Mouse (Mus musculus): ENCODE measurements around the gene Twsg1. TPM values are rescaled to one million over a fixed set of nuclear protein-coding genes. Genes with fewer than 3 reads are reported as not detected.
"Not testable (repeated sequence)": the region's sequence is repeated elsewhere in the genome, so short reads cannot be mapped to it uniquely, and the experiment has no call there.

Gene Twsg1
- 10 to 100 TPM; 27.1 to 27.6 TPM for total RNA-seq (2021)
- long read RNA-seq, full-length matches to known transcripts, result 38 of 44 reads
- long read RNA-seq, partial matches to known transcripts, result 2 of 44 reads
- long read RNA-seq, other reads (novel, unspliced or antisense), result 4 of 44 reads

DNA sequence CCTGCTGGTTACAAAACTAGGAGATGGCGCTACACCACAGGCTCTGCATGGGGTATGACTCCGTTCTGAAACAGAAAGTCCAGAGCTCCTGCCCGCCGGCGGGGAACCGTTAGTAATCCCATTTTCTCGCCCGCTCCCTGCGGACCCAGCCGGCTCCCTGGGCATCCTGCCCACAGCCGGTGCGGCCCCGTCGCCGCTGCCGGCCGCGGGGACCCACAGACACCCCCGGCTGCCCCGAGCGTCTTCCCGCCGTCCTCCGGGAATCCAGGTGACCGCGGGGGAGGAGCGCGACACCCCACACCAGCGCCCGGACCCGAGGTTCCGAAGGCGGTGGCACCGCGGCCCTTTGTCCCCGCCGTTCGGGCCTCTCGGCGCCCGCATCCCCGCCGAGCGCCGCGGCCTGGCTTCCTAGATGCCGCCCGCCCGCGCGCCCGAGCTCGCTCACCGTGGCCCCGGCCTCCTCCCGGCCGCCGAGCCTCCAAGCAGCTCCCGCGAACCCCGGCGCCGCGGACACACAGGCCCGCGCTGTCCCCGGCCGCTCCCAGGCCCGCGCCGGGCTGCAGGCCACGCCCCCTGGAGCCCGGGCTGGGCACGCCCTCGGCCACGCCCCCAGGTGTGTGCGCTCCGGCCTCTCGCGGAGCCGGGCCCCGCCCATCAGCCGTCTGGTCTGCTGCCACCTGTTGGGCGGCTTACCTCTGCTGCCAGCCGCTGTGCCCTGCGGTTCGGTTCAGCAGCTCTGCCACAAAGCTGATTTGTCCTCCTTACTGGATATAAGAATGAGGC is at the start of gene Twsg1:
Twsg1 (minus strand) TSS at position 605 of the 783 bp plus-strand sequence.
- peak; percentile 85 to 92 for DNase-seq (ENCODE audit: low spot score in 2 of 2)

GRCm38 (mm10) chr17:65988151-65988820 is 37.3 kb upstream of the Twsg1 start:
- no peak for DNase-seq (ENCODE audit: low spot score in 2 of 2)

GRCm38 (mm10) chr17:65976720-65977119 is 25.7 kb upstream of the Twsg1 start:
- not testable (repeated sequence) for DNase-seq (ENCODE audit: low spot score in 2 of 2)

DNA sequence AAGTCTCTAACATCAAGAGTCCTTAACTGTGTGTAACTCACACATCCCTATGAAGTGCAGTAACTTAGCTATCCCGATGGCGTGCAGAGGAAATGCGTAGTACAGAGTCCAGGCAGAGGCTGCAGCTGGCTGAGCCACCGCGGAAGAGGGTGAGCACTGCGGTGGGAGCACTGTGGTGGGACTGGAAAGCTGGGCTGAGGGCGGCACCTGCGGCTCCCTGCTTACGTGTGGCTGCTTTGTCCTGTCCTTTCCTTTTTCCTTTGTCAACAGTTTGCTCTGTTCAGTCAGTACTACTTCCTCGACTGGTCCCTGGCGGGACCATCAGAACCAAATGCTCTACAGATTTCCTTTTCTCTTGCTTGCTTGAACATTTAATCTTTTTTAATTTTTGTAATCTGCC is 16.7 kb upstream of the Twsg1 start:
- DNase-seq (ENCODE audit: low spot score in 2 of 2), result no peak

DNA sequence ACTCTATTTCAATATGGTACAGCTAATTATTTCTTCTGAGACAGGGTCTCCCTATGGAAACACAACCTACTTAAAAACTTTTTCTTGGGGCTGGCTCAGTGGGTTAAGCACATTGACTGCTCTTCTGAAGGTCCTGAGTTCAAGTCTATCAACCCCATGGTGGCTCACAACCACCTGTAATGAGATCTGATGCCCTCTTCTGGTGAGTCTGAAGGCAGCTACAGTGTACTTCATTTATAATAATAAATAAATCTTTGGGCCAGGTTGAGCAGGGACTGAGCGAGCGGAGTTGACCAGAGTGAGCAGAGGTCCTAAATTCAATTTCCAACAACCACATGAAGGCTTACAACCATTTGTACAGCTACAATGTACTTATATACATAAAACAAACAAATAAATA is 11.2 kb upstream of the Twsg1 start:
- DNase-seq (ENCODE audit: low spot score in 2 of 2), result no peak

- no peak for DNase-seq (ENCODE audit: low spot score in 2 of 2)
These were observed 10.6 kb upstream of the Twsg1 start for GRCm38 (mm10) chr17:65961606-65962136.

GRCm38 (mm10) chr17:65959011-65959410 is 8.0 kb upstream of the Twsg1 start:
- DNase-seq (ENCODE audit: low spot score in 2 of 2), result no peak

DNA sequence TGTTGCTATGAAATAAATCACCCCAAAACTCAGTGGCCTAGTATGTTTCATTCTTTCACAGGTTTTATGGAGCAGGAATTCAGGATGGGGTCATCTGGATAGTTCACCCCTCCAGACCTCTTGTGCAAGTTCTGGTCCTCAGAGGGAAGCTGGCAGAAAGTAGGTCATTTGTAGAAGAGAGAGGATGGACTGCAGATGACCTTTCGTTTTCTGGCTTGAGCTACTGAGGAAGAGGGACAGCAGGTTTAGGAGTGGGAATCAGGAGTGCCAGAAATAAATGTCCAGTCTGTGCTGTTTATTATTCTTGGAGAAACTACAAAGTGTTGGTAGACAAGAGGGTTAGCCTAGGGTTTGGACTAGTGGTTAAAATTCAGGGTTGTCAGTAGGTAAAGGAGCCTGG is 7.3 kb upstream of the Twsg1 start:
- no peak for DNase-seq (ENCODE audit: low spot score in 2 of 2)

GRCm38 (mm10) chr17:65957782-65958325 is 6.8 kb upstream of the Twsg1 start:
- DNase-seq (ENCODE audit: low spot score in 2 of 2), result no peak

- no peak for DNase-seq (ENCODE audit: low spot score in 2 of 2)
These were observed 6.2 kb upstream of the Twsg1 start for GRCm38 (mm10) chr17:65956993-65957781.

GRCm38 (mm10) chr17:65956140-65956539 is 5.1 kb upstream of the Twsg1 start:
- DNase-seq (ENCODE audit: low spot score in 2 of 2), result no peak

- no peak for DNase-seq (ENCODE audit: low spot score in 2 of 2)
These were observed 2.9 kb upstream of the Twsg1 start for GRCm38 (mm10) chr17:65953959-65954358.

DNA sequence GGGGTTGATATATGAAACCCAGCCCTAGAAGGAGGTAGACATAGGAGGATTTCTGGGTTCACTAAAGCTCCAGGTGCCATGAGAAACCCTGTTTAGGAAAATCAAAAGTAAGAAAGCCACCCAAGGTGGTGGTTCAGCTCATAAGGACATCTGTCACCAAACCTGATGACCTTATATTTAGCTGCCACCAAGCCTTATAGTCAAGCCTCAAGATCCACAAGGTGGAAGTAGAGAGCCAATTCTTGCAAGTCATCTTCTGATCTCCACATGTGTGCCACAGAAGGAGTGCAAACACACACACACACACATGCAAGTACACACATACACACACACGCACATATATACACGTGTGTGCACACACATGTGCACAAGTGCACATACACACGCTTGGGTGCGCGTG is 1.1 kb upstream of the Twsg1 start:
- no peak for DNase-seq (ENCODE audit: low spot score in 2 of 2)

DNA sequence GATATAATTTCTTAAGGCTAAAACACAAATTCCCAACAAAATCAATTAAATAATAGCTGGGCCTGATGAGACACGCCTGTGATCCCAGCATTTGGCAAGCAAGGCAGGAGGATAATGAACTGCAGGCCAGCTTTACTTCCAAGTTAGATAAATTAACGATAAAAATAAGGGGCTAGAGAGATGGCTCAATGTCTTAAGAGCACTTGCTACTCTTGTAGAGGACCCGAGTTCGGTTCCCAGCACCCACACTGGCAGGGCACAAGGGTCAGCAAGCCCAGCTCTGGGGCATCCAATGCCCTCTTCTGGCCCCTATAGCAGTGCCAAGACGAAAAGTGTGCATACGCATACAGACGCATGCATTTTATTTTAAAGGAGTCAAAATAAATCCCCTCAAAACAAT is 843 bp downstream of the Twsg1 start:
- DNase-seq (ENCODE audit: low spot score in 2 of 2), result no peak

- no peak for DNase-seq (ENCODE audit: low spot score in 2 of 2)
These were observed 3.7 kb downstream of the Twsg1 start for GRCm38 (mm10) chr17:65947307-65947706.

GRCm38 (mm10) chr17:65945420-65945819 is 5.6 kb downstream of the Twsg1 start:
- DNase-seq (ENCODE audit: low spot score in 2 of 2), result no peak

DNA sequence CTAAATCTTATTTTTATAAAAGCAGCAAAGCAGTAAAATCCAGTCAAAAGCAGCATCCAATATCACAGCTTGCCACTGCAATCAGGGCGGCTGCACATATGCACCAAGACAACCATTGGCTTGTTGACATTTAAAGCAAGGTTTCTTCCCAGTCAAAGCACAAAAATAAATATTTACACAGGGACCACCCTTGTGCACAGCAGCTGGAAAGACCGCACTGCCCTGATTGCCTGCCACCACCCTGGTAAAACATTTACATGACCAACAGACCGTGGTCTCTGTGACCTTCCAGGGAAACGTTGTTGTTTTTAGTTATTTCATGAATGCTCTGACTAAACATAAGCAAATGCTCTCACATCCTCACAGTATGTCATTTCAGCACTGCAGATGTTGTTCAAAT is 8.6 kb downstream of the Twsg1 start:
- DNase-seq (ENCODE audit: low spot score in 2 of 2), result no peak

- no peak for DNase-seq (ENCODE audit: low spot score in 2 of 2)
These were observed 9.8 kb downstream of the Twsg1 start for GRCm38 (mm10) chr17:65941275-65941674.

GRCm38 (mm10) chr17:65940221-65940620 is 10.8 kb downstream of the Twsg1 start:
- no peak for DNase-seq (ENCODE audit: low spot score in 2 of 2)

DNA sequence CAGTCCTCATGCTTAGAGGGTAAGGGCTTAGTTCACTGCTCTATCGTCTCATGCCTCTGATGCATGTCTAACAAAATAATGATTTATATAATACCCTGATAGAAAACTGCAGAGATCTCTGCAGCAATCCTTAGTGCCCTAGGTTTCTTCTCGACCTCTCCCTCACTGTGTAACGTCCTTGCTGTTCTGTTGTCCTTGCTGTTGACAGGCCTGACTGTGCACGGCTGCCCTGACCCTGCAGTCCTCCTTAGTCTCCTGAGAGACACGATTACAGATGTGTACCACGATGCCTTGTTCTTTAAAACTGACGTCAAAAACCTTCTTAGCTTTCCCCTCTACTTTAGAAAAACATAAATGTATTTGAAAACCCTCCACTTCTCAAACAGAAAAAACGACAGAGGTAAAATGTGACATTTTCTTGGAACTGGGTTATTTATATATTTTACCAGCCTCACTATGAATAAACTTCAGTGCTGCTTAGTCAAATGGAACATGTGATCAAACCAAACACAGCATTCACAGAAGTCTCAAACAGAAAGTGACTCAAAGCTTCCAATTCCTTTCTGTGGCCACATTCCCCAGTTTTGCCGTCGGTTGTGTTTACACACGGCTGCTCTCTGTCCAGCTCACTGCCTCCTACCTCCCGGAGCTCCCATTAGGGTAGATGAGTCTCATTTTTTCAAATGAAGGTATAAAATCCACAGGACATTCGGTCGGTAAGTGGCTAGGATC is 11.4 kb downstream of the Twsg1 start:
- DNase-seq (ENCODE audit: low spot score in 2 of 2), result no peak

All from layer of hippocampus, adult 18-20 months (tissue).